Mouse (Mus musculus) retina, postnatal 1 day (tissue): ENCODE measurements at regions not wholly inside any gene's neighbourhood (a gene's known extent, or its start where the extent isn't known, plus 50 kb on each side); places are given as distances from the start of the nearest gene placed in this dataset.
A peak's percentile ranks its signal among the peaks of the same experiment; 100 is the strongest.

Experiments used
- DNase-seq: peaks from one replicate; pipeline ENCODE4 v3.0.0-alpha.2; 2012

- no peak for DNase-seq
Measured at GRCm38 (mm10) chr1:56453756-56454155, 183.5 kb downstream of the Hsfy2 start.

DNA sequence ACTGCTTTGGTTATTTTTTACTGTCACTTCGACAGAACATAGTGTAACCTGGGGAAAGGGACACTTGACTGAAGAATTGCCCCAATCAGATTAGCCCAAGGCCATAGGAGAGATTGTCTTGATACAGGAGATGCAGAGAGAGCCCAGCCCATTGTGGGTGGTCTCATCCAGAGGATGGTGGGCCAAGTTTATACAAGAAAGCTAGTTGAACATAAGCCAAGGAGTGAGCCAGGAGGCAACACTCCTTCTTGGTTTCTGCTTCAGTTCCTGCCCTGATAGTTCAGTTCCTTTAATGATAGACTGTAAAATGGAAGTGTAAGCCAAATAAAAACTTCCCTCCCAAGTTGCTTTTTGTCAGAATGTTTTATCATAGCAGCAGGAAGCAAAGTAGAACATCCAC lies 194.4 kb downstream of the Hsfy2 start:
- no peak for DNase-seq

- DNase-seq: no peak
Measured at GRCm38 (mm10) chr1:56406786-56407185, 230.4 kb downstream of the Hsfy2 start.

GRCm38 (mm10) chr1:56403351-56403750 lies 233.9 kb downstream of the Hsfy2 start:
- DNase-seq: no peak

GRCm38 (mm10) chr1:56395832-56396231 lies 241.4 kb downstream of the Hsfy2 start:
- DNase-seq: no peak

GRCm38 (mm10) chr1:56387086-56387485 lies 250.1 kb downstream of the Hsfy2 start:
- peak; percentile 54 for DNase-seq

DNA sequence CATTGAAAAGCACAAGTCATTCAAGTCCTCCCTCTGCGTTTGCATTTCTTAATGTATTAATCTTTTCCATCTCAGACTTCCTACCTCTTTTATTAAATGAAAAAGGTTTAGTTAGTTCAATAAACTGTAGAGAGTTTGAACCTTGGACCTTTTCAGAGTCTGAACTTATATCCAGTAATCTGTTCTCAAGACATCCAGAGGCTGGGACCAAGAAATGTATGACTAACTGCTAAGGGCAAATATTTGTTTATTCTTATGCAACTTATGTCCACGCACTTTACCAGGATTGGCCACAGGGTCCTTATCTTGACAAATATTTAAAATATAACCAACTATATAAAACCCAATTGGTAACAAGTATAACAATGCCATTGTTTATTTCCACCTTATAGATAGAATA lies 270.9 kb downstream of the Hsfy2 start:
- no peak for DNase-seq

DNA sequence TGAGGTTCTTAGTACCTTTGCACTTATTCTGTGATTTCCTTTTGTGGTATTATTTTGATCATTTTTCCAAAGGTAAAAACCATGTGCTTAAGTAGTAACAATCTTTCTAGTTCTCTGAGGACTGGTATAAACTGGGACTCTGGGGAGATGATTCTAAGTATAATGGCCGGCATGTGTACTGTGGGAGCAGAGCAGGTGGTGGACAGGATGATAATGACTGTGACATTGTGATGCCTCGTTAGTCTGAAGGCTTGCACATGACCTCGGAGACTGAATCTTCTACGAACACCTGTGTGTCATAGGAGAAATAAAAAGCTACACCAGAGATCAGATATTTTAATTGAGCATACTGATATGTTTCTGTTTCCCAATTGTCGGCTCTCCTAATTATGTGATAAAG lies 276.4 kb downstream of the Hsfy2 start:
- DNase-seq: no peak

- DNase-seq: no peak
Measured at GRCm38 (mm10) chr1:56346638-56347037, 290.6 kb downstream of the Hsfy2 start.

- peak; percentile 8 for DNase-seq
Measured at GRCm38 (mm10) chr1:56344952-56345351, 292.3 kb downstream of the Hsfy2 start.

DNA sequence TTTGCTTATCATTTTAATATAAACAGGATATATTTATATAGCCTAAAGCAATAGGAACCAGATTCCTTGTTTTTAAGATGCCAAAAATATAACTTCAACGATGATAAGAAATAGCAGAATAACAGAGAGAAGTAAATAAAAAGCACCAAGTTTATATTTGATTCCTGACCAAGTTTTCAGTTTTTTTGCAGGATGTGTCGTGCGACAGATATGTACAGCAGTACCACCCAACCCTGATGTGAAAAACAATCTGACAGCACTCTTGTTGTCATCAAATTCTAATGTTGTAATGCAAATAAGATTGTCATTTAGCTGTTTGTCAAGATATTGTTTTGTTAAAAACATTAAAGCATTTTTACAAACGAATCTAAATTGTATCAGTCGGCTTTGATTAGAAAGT lies 309.9 kb downstream of the Hsfy2 start:
- DNase-seq: no peak

- DNase-seq: no peak
Measured at GRCm38 (mm10) chr1:56308586-56308985, 328.6 kb downstream of the Hsfy2 start.

DNA sequence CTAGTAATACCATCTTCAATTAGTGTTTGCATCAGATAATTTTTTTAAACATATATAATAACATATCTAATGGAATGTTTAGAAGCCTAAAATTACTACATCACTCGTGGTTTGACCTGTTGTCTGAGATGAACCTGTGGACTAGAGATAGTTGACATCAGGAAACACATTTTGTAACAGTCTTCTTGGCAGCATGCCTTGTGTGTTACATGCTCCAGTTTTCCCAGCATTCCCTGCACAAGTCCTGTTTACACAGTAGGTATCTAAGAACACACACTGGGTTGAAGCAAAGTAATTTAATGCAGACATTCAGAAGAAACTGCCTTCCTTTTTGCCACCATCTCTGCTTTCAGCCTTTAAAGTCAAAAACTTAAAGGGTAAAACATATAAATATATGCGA lies 342.8 kb downstream of the Hsfy2 start:
- DNase-seq: no peak

GRCm38 (mm10) chr1:56289748-56290147 lies 347.5 kb downstream of the Hsfy2 start:
- DNase-seq: peak; percentile 24

DNA sequence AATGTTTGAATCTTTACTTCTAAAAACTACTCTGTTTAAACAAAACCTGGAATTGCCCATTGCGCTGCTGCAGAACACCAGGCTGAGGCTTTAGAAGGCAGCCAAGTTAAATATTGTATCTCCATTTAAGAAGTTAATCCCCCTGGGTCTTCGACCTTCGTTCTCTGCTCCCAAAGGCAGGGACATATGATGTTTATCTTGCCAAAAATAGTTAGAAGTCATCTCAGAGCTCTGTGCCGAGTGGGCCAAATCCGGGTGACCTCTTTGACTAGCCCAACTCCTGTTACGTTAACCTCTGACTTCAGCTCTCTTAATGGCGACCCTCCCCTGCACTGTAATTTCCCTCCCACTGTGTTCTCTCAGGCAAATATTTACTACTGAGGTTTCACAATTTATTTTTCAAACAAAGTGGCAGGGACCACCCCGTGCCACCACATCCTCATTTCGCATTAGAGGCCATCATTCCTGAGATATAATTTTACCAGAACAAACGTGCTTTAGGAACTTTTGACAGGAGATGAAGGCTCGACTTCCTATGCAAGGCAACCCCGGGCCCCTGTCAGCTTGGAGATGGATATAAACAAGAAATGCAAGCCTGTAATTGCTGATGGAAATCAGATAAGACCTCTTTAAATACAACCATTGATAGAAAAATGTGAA lies 350.7 kb downstream of the Hsfy2 start:
- no peak for DNase-seq

DNA sequence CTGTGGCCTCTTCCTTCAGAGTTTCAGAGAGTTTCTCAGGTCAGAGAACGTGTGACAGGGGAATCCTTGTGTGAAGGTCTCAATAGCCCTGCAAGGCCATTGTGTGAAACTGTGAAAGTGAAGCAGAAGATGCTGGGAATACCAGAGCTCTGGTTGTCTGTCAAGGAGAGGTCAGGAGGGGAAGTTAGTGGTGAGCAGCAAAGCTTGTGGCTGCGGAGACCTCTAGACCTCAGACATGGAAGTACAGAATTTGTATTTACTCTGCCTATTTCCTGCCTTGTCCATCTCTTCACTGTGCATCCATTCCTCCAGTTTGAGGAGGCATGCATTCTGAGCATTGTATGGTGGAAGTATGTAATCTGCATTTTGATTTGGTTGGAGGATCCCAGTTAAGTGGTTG lies 375.5 kb downstream of the Hsfy2 start:
- no peak for DNase-seq

GRCm38 (mm10) chr1:56260759-56261158 lies 376.5 kb downstream of the Hsfy2 start:
- no peak for DNase-seq

- DNase-seq: no peak
Measured at GRCm38 (mm10) chr1:56256839-56257490, 380.3 kb downstream of the Hsfy2 start.

DNA sequence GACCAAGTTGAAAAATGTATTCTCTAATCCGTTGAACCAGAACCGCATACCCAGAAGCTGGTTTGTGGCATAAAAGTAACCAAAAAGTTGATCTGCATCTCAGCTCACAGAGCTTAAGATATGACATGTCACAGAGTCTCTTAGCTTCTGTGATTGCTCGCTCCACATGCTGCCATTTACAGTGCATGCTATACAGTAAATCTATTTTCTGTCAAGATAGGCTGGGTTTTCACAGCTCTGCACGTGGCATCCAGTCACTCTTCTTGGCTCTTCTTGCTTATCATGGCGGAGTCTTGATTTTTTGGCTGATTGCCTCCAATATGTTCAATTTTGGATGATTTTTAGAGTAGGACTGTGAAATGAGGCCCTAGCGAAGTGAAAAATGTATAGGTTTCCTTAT lies 397.5 kb downstream of the Hsfy2 start:
- DNase-seq: no peak

DNA sequence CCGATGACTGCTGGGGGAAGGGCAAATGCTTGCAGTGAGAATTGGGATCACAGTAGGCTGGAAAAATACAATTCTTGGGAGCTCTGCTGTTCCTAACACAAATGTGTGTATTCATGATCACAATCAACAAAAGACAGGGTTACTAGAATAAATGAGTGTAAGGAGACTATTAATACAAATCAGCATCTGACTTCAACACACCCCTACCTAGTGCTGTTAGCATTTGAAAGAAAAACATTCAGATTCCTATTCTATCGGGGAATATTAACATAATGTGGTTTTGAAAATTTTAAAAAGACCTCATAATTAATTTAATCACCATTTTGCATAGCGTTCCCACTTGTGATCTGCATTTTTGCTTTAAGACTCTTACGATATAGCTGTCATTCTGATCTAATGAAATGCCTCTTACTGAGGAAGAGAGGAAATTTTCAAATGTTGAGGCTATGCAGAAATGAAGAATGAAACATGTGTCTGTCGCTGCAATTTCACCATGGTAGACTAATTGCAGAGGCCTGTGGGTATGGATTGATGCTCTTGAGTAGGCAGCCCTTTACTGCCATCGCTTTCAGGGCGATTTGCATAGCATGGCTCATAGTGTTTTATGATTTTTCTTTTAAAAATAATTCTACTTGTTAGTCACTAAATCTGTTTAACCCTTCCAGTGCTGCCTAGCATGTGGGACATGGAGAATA lies 410.8 kb downstream of the Hsfy2 start:
- no peak for DNase-seq

DNA sequence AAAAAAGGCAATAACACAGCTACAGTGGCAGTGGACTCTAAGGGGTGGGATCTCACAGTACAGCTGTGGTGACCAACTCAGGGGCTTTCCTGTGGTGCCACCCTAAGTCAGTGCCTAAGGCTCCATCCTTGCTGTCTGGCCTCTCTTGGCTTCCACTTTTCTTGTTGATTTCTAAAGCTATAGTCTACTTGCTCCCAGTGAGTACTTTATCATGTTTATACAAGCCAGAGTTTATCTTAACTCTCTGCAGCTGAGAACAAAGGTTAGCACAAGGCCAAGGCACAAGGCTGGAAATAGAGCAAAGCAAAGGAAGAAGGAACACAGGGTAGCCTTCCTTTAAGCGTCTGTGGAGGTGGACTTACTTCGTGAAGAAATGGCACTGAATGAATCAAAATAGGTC lies 417.5 kb downstream of the Hsfy2 start:
- no peak for DNase-seq

DNA sequence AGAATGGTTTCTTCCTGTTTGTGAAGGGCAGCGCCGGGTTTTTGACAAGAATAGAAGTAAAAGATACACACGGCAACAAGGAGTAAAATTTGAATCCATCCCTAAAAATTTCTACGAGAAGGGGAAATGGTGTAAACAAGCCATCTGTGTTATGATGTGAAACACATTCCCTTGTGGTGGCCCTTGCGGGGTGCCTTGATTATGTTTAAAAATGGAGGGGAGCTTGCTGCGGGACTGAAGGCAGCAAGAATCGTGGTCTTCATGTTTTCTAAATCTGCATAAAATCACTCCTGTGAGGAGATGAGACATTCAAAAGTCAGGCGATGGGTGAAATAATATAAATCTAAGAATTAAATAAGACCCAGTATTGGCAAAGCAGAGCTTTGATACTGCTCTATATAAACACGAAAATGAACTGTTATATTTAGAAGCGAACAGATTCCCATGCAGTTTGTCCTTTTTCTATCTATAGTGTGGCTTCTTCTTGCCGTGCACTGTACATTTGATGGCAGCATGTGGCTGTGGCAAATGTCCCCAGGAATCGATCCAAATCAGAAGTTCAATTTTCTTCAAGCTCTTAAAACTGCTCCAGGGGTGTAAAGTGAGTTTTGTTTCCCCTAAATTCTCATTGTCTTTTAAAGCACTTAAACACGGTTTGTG lies 426.4 kb downstream of the Hsfy2 start:
- no peak for DNase-seq

GRCm38 (mm10) chr1:56206615-56207267 lies 430.5 kb downstream of the Hsfy2 start:
- no peak for DNase-seq
